Mouse (Mus musculus) neural tube, embryonic 13.5 days (tissue): ENCODE data around the gene Dpf1. TPM values are rescaled to one million over a fixed set of nuclear protein-coding genes. Genes with fewer than 3 reads are reported as not detected.
A peak's percentile ranks its signal among the peaks of the same experiment; 100 is the strongest.

ENCODE experiments used
- ATAC-seq: fragments of 200-750 bp; cut with Nextera tagmentation; 2 replicates; pipeline ENCODE4 v1.8.0; 2017; ENCODE audit warnings: low read depth, mild to moderate bottlenecking, moderate TSS enrichment, moderate library complexity
- H3K27ac ChIP-seq: fragments of 300-500 bp; sonication (generic); replicated peaks from 2 replicates; pipeline ENCODE4 v1.5.1; 2015; ENCODE audit warnings: moderate library complexity, mild to moderate bottlenecking, inconsistent platforms
- H3K27me3 ChIP-seq: fragments of 300-500 bp; sonication (generic); 2 replicates; pipeline ENCODE4 v1.6.1; 2015; ENCODE audit warnings: mild to moderate bottlenecking, inconsistent platforms
- H3K36me3 ChIP-seq: fragments of 300-500 bp; sonication (generic); 2 replicates; pipeline ENCODE4 v1.6.1; 2015; ENCODE audit warnings: mild to moderate bottlenecking, inconsistent platforms
- H3K4me1 ChIP-seq: fragments of 300-500 bp; sonication (generic); replicated peaks from 2 replicates; pipeline ENCODE4 v1.6.1; 2015; ENCODE audit warnings: inconsistent platforms
- H3K4me2 ChIP-seq: fragments of 300-500 bp; sonication (generic); 2 replicates; pipeline ENCODE4 v1.6.1; 2015; ENCODE audit warnings: inconsistent platforms, mild to moderate bottlenecking, moderate library complexity
- H3K4me3 ChIP-seq: fragments of 300-500 bp; sonication (generic); 2 replicates; pipeline ENCODE4 v1.5.1; 2015; ENCODE audit warnings: mild to moderate bottlenecking, inconsistent platforms
- H3K9ac ChIP-seq: fragments of 300-500 bp; sonication (generic); 2 replicates; pipeline ENCODE4 v1.6.1; 2015; ENCODE audit warnings: moderate library complexity, mild to moderate bottlenecking, inconsistent platforms
- H3K9me3 ChIP-seq: fragments of 300-500 bp; sonication (generic); 2 replicates; pipeline ENCODE4 v1.6.1; 2016; ENCODE audit warnings: inconsistent platforms
- WGBS: fragments of 180-500 bp; shearing (Covaris S2); methylation state at CpG from one replicate; pipeline ENCODE4 v1.1.7; 2015; 5-methylcytosine and 5-hydroxymethylcytosine counted together
- polyA plus RNA-seq: library from polyadenylated mRNA; unstranded; fragments of >200 nt; fragmentation: Nextera tagmentation; extraction: Ambion mirVana; gene quantifications from 2 replicates; pipeline ENCODE4 v1.2.1, GENCODE M21; 2015

The Dpf1 gene
- polyA plus RNA-seq, 1 experiment from 2014 or later = 175 TPM

- Histone ChIP-seq H3K4me3 (no peak overlapping the region), H3K27ac (no peak overlapping the region), H3K27me3 (no peaks in the 10 kb centered on the region), H3K9ac (no peak overlapping the region), H3K36me3 (peaks cover 59% of the 10 kb centered on the region), H3K4me2 (no peak overlapping the region), H3K4me1 (no peaks in the 10 kb centered on the region), H3K9me3 (no peaks in the 10 kb centered on the region)
- ATAC-seq = no peak
- WGBS = 88% methylated on average over 8 of the region's 8 CpGs
Measured at GRCm38 (mm10) chr7:29354161-29354560, 50.4 kb downstream of the Dpf1 start.

GRCm38 (mm10) chr7:29355406-29355805, 51.7 kb downstream of the Dpf1 start:
- Histone ChIP-seq H3K27me3 (no peaks in the 10 kb centered on the region), H3K4me3 (no peak overlapping the region), H3K4me1 (no peaks in the 10 kb centered on the region), H3K9ac (no peak overlapping the region), H3K4me2 (no peak overlapping the region), H3K27ac (no peak overlapping the region), H3K9me3 (no peaks in the 10 kb centered on the region), H3K36me3 (peaks cover 52% of the 10 kb centered on the region)
- WGBS = 96% methylated on average over 8 of the region's 8 CpGs
- ATAC-seq = no peak

- no peak for ATAC-seq
- WGBS = 92% methylated on average over 13 of the region's 13 CpGs
- Histone ChIP-seq H3K4me3 (no peak overlapping the region), H3K4me2 (no peak overlapping the region), H3K27ac (no peak overlapping the region), H3K27me3 (no peaks in the 10 kb centered on the region), H3K9me3 (no peaks in the 10 kb centered on the region), H3K4me1 (no peaks in the 10 kb centered on the region), H3K9ac (no peak overlapping the region), H3K36me3 (peaks cover 34% of the 10 kb centered on the region)
Measured at GRCm38 (mm10) chr7:29361497-29361896, 57.7 kb downstream of the Dpf1 start.

- Histone ChIP-seq H3K9ac (0 out of 2 replicates have a peak overlapping the region, but pooled peaks have one; percentile 6), H3K27ac (no peak overlapping the region), H3K4me3 (no peak overlapping the region), H3K9me3 (no peaks in the 10 kb centered on the region), H3K36me3 (peaks cover 25% of the 10 kb centered on the region), H3K27me3 (no peaks in the 10 kb centered on the region), H3K4me1 (peaks cover 15% of the 10 kb centered on the region), H3K4me2 (no peak overlapping the region)
- 27% methylated on average over 4 of the region's 4 CpGs for WGBS
- no peak for ATAC-seq
Measured at GRCm38 (mm10) chr7:29364052-29364451, 60.3 kb downstream of the Dpf1 start.

GRCm38 (mm10) chr7:29367166-29368003, 63.6 kb downstream of the Dpf1 start:
- peaks cover 30% of the 10 kb centered on the region for H3K36me3 ChIP-seq
- ATAC-seq = peak; percentile 97
- H3K27ac ChIP-seq = peak overlapping the region; percentile 89
- no peaks in the 10 kb centered on the region for H3K27me3 ChIP-seq
- WGBS = 76% methylated on average over 13 of the region's 13 CpGs
- H3K9ac ChIP-seq = peak overlapping the region; percentile 62
- peaks cover 15% of the 10 kb centered on the region for H3K4me1 ChIP-seq
- H3K4me2 ChIP-seq = peak overlapping the region; percentile 27; the same call in 1 of the 2 replicates
- H3K4me3 ChIP-seq = no peak overlapping the region
- no peaks in the 10 kb centered on the region for H3K9me3 ChIP-seq

Other genes starting within 250 kb of the Dpf1 start
- 5.4 and 6.3 TPM in 2 replicates for gene Ryr1, start 178.8 kb upstream of the Dpf1 start, polyA plus RNA-seq
- gene Rasgrp4, start 169.1 kb upstream of the Dpf1 start, polyA plus RNA-seq = 0.52 and 0.68 TPM in 2 replicates
- 29.4 and 39.3 TPM in 2 replicates for gene Fam98c, start 147.7 kb upstream of the Dpf1 start, polyA plus RNA-seq
- 0.67 and 0.73 TPM in 2 replicates for gene Ggn, start 133.7 kb upstream of the Dpf1 start, polyA plus RNA-seq
- gene Spred3, start 133.5 kb upstream of the Dpf1 start, polyA plus RNA-seq = 9.4 and 9.7 TPM in 2 replicates
- gene Psmd8, start 123.2 kb upstream of the Dpf1 start, polyA plus RNA-seq = 310 and 326 TPM in 2 replicates
- gene Catsperg1, start 89.9 kb upstream of the Dpf1 start, polyA plus RNA-seq = 1.4 and 1.9 TPM in 2 replicates
- gene Kcnk6, start 71.4 kb upstream of the Dpf1 start, polyA plus RNA-seq = 0.43 and 0.68 TPM in 2 replicates
- gene Yif1b, start 65.6 kb upstream of the Dpf1 start, polyA plus RNA-seq = 75.6 and 90.6 TPM in 2 replicates
- gene 2200002D01Rik, start 55.5 kb upstream of the Dpf1 start, polyA plus RNA-seq = 1.3 and 1.7 TPM in 2 replicates
- gene Spint2, start 22.0 kb upstream of the Dpf1 start, polyA plus RNA-seq = 28.8 and 31.3 TPM in 2 replicates
- gene Ppp1r14a, start 14.6 kb upstream of the Dpf1 start, polyA plus RNA-seq = 24.8 and 28.4 TPM in 2 replicates
- 16.7 and 16.8 TPM in 2 replicates for gene Sipa1l3, start 214.7 kb downstream of the Dpf1 start, polyA plus RNA-seq